9 mouse cellular contexts compared by ENCODE assay signal in genomic region chr13:26154701-26155471, GRCm38 (mm10).
DNase-seq lines count a peak whose midpoint lies in the region; ATAC-seq and TF ChIP-seq lines count a peak whose summit lies in the region.
"Had no signal": no experiment of that assay in that cellular context is flagged by ENCODE, and none has a peak within 500 bp of the region (broad histone marks: within the 10 kb centered on the region; RNA-seq: fewer than 3 reads in every experiment).

No protein-coding gene starts in this region.

- no peaks in the 10 kb centered on the region for H3K27me3 ChIP-seq in forebrain, embryonic 16.5 days (replicated peaks; ENCODE audit: control insufficient read depth, insufficient read depth, low read length)
- H3K27me3 ChIP-seq in intestine, embryonic 16.5 days (replicated peaks; ENCODE audit: control insufficient read depth, insufficient read depth, low read length): no peaks in the 10 kb centered on the region
- H3K27me3 ChIP-seq in lung, postnatal 0 days (replicated peaks; ENCODE audit: insufficient read depth, low read length): no peaks in the 10 kb centered on the region
- no peaks in the 10 kb centered on the region for H3K27me3 ChIP-seq in kidney, embryonic 15.5 days

- peaks cover 11% of the 10 kb centered on the region for H3K4me1 ChIP-seq in forebrain, embryonic 16.5 days (replicated peaks; ENCODE audit: control insufficient read depth, insufficient read depth, low read length)
- peaks cover 4% of the 10 kb centered on the region; the same call in 1 of the 2 replicates for H3K4me1 ChIP-seq in intestine, embryonic 16.5 days (ENCODE audit: control insufficient read depth, insufficient read depth, low read length)
- no peaks in the 10 kb centered on the region for H3K4me1 ChIP-seq in lung, postnatal 0 days (ENCODE audit: insufficient read depth, low read depth, low read length)
- H3K4me1 ChIP-seq in kidney, embryonic 15.5 days: no peaks in the 10 kb centered on the region

- no peak overlapping the region for H3K4me3 ChIP-seq in forebrain, embryonic 16.5 days (replicated peaks; ENCODE audit: low read length)
- H3K4me3 ChIP-seq in intestine, embryonic 16.5 days (ENCODE audit: low read length): no peak overlapping the region
- H3K4me3 ChIP-seq in lung, postnatal 0 days (ENCODE audit: low read depth, low read length): no peak overlapping the region
- no peak overlapping the region for H3K4me3 ChIP-seq in kidney, embryonic 15.5 days (replicated peaks)

- peak overlapping the region; percentile 89 for H3K27ac ChIP-seq in forebrain, embryonic 16.5 days (ENCODE audit: low read length)
- H3K27ac ChIP-seq in intestine, embryonic 16.5 days (ENCODE audit: low read length): no peak overlapping the region
- no peak overlapping the region for H3K27ac ChIP-seq in lung, postnatal 0 days (ENCODE audit: low read length)
- no peak overlapping the region for H3K27ac ChIP-seq in kidney, embryonic 15.5 days

- ATAC-seq in forebrain, embryonic 16.5 days: peak; percentile 98
- peak; percentile 95 for ATAC-seq in intestine, embryonic 16.5 days
- peak; percentile 67; the same call in 1 of the 2 replicates for ATAC-seq in lung, postnatal 0 days
- no peak for ATAC-seq in kidney, embryonic 15.5 days (replicated peaks; ENCODE audit: low FRiP score)

- DNase-seq in urinary bladder, postnatal 36 days (ENCODE audit: low spot score in 2 of 2): peak; percentile 10 to 18
- no peak for DNase-seq in urinary bladder, adult 2 months (ENCODE audit: low spot score)
- peak; percentile 57 for DNase-seq in lung, postnatal 0 days (ENCODE audit: low spot score)
- peak; percentile 65 for DNase-seq in retina, postnatal 7 days (ENCODE audit: low read depth, low spot score)
- DNase-seq in adrenal gland, adult 8-10 months: no peak

- no peak overlapping the region for H3K4me2 ChIP-seq in forebrain, embryonic 16.5 days (ENCODE audit: low read length)
- H3K4me2 ChIP-seq in intestine, embryonic 16.5 days (ENCODE audit: low read depth, low read length): no peak overlapping the region
- H3K4me2 ChIP-seq in lung, postnatal 0 days (replicated peaks; ENCODE audit: low read depth, low read length): no peak overlapping the region
- H3K4me2 ChIP-seq in kidney, embryonic 15.5 days: no peak overlapping the region

- TF ChIP-seq CTCF in lung, postnatal 0 days (IDR thresholded peaks at IDR 0.05): no peak

- TF ChIP-seq EP300 in lung, postnatal 0 days (IDR thresholded peaks at IDR 0.05): no peak

- 9% methylated on average over 12 of the region's 12 CpGs for WGBS in forebrain, embryonic 16.5 days
- WGBS in intestine, embryonic 16.5 days: 34% methylated on average over 12 of the region's 12 CpGs
- 29% methylated on average over 12 of the region's 12 CpGs for WGBS in lung, postnatal 0 days
- 74% methylated on average over 12 of the region's 12 CpGs for WGBS in kidney, embryonic 15.5 days

- H3K36me3 ChIP-seq in forebrain, embryonic 16.5 days (ENCODE audit: control insufficient read depth, insufficient read depth): no peaks in the 10 kb centered on the region
- H3K36me3 ChIP-seq in intestine, embryonic 16.5 days (ENCODE audit: control insufficient read depth, insufficient read depth, low read length): no peaks in the 10 kb centered on the region
- H3K36me3 ChIP-seq in lung, postnatal 0 days (ENCODE audit: insufficient read depth, low read length): no peaks in the 10 kb centered on the region
- no peaks in the 10 kb centered on the region for H3K36me3 ChIP-seq in kidney, embryonic 15.5 days
- H3K36me3 ChIP-seq: G1E had no signal

- H3K9me3 ChIP-seq in forebrain, embryonic 16.5 days (ENCODE audit: control insufficient read depth, low read length): no peaks in the 10 kb centered on the region
- H3K9me3 ChIP-seq in intestine, embryonic 16.5 days (ENCODE audit: control insufficient read depth, low read length): no peaks in the 10 kb centered on the region
- H3K9me3 ChIP-seq in lung, postnatal 0 days (ENCODE audit: low read length): no peaks in the 10 kb centered on the region
- no peaks in the 10 kb centered on the region for H3K9me3 ChIP-seq in kidney, embryonic 15.5 days (replicated peaks)
- H3K9me3 ChIP-seq: G1E had no signal

- no peak overlapping the region for H3K9ac ChIP-seq in forebrain, embryonic 16.5 days (replicated peaks; ENCODE audit: low read depth, low read length)
- H3K9ac ChIP-seq in intestine, embryonic 16.5 days (ENCODE audit: low read depth, low read length): no peak overlapping the region
- H3K9ac ChIP-seq in lung, postnatal 0 days (replicated peaks; ENCODE audit: low read depth): no peak overlapping the region
- no peak overlapping the region for H3K9ac ChIP-seq in kidney, embryonic 15.5 days

Comparison
In these comparisons a context has a peak if more than half of its experiments do, and no peak if none do; other contexts are left out.
1. DNase-seq: peak in urinary bladder, postnatal 36 days (2 of 2), lung, postnatal 0 days (single experiment) and retina, postnatal 7 days (single experiment); none in urinary bladder, adult 2 months (single experiment) and adrenal gland, adult 8-10 months (single experiment).